Mouse (Mus musculus) layer of hippocampus, adult 8-10 months (tissue): ENCODE measurements around the gene Dnlz. TPM values are rescaled to one million over a fixed set of nuclear protein-coding genes. Genes with fewer than 3 reads are reported as not detected.

Experiments used
- DNase-seq, 2 experiments: peaks; one replicate each; pipeline ENCODE4 v3.0.0; 2022; ENCODE audit warnings: low spot score in 2 of 2
- total RNA-seq, 4 experiments: library from RNA; stranded (reverse); gene quantifications; 2 replicates each; pipeline ENCODE4 v1.2.4; 2022

Gene Dnlz
- total RNA-seq, 4 experiments from 2014 or later: 22.4 to 27.7 (median 24.8) TPM

DNA sequence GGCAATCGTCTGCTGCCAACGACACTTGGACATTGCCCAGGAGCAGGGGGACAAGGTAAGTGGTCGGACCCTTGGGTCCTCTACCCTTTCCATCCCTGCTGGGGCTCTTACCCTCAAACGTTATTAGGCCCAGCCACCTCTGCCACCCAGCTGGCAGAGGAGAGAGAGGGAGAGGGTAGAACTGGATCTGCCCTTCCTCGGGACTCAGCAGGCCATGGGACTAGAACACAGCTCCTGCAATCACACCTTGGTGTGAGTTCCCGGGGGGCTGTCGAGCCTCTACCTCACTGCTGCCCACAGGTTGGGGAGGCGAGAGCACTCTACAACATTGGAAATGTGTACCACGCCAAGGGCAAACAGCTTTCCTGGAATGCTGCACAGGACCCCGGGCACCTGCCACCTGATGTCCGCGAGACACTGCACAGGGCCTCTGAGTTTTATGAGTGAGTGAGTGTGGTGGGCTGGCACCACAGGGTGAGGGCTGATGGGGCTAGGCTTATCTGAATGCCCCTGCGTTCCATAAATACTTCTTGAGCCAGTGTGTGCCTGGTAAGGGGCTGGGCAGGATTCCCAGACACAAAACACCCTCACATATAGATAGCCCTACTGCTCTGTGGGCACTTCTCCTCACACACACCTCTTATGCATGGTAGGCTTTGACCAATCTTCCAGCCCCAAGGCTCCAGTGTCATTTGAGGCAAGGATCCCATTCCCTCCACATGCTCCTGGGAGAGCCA lies 28.2 kb downstream of the Dnlz start:
- no peak for DNase-seq

DNA sequence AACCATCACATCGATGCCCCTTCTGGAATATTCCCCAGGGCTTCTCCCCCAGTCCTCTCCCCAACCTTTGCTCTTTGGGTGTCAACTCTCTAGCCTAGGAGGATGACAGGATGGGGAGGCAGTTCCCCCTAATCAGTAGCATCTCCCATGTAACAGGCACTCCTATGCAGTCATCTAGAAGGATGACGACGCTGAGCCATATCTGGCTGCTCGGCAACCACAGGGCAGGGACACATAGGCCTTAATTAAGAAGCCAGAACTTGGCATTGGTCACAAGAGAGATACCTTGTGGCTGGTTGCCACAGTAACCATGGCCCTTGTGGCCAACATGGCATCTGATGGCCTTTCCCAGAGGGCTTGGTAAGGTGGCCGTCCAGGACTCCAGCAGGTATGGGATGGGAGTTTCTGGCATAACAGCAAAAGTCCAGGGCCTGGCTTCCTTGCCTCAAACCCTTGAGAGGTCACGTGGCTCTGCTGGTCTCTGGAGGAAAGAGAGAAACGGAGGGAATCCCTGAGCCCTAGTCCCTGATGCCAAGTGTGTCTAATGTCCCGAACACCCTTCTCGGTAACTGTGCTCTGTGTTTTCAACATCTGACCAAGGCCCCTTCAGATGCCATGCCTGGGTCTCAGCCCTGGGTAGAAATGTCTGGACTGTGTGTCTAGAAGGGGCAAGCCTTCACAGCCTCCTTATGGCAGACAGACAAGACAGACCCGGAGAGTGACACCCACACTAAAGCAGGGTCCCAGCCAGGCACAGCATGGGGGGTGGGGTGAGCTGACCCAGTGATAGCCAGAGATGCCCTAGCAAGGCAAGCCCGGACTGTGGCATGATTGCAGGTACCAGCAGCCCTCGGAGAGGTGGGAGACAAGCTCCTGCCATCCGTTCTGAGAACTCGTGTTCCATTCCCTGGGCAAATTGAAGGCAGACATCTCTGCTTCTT lies 31.4 kb downstream of the Dnlz start:
- DNase-seq: no peak

DNA sequence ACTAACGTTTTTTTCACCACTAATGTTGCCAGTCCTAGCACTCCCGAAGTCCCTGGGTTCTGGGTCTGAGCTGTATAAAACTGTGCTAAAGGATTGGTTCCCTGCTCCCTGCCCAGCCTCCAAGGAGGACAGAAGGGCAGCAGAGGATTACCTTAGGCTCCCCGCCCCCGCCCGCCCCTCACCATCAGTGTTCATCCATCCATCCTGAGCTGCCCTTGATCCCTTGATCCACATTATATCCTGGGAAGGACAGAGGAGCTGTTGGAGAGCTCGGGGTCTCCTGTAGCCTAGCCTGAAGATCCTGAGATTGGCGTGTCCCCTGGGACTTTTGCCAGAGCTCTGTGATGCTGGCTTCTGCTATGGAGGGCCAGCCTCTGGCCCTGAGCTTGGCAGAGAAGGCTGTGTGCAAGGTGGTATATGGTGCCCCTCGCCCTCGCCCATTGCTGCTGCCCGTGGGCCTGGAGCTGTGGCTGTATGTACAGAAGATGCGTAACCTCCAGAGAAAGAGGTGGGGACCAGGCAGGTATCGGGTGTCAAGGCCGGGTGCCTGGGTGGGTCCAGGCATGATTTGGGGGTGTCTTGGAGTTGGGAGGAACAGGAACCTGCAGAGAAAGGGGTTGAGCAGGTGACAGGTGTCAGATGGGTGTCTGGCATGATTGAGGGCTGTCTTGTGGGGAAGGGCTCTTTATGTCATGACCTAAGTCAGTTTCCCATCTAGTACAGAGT lies 32.2 kb downstream of the Dnlz start:
- DNase-seq: no peak

DNA sequence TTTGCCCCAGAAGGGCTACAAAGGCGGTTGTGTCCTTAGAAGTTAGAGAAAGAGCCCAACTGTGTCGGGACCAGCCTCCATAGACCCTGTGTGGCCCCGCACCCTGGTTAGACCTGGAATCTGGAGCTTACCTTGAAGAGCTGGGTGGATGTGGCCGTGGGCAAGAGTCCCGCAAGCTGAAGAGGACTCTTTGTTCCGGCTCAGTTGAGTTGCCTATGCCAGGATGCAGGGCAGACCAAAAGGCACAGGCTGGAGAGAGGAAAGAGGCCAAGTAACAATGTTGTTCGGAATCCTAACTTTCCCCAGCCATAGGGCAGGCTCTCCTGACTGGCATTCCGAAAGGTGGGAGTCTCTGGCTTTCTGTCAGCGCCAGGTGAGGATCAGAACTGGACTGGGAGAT lies 32.8 kb downstream of the Dnlz start:
- DNase-seq: no peak

DNA sequence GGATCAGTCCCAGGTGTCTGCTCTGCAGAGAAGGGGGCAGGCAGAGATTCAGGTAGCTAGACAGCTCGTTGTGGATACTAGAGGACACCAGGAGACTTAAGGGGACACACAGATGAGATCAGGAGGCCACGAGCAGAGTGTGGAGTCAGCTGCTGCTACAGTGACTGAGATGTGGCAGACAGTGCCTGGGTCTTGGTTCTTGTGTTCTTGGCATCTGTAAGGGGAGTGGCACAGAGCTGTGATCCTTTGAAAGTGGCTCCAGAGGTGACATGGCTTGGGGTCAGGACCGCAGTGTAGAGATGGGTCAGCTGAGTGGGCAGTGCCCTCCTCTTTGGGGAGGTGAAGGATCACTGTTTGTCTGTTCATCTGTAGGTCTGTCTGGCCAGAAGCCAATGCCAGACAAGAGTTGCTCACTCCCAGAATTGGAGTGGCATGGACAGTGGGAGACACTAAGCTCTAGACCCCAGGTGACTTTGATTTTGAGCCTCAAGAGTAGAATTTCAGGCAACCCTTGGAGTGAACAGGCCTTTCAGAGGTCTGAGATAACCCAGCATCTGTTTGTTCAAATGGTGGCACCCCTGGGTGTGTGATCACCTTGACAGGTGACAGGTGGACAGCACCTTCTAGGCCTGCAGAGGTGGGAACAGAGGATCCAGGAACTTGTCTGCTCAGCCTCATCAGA lies 33.8 kb downstream of the Dnlz start:
- no peak for DNase-seq

DNA sequence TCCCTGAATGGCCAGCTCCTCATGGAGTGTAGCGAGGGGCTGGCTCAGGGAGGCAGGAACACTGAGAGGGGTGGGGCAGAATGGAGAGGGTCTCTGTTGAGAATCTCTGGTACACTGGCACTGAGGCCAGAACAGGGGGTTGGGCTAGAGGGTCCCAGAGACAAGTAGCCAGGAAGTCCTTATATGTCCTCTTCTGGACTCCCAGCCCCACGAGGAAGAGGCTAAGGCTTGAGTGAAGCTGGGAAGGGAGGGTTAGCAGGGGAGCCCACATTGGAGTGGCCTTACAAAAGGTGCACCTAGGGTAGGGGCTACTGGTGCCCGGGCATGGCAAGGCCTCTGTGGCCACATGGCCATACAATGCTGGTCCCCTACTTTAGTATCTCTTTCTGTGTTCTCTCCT lies 34.5 kb downstream of the Dnlz start:
- no peak for DNase-seq

DNA sequence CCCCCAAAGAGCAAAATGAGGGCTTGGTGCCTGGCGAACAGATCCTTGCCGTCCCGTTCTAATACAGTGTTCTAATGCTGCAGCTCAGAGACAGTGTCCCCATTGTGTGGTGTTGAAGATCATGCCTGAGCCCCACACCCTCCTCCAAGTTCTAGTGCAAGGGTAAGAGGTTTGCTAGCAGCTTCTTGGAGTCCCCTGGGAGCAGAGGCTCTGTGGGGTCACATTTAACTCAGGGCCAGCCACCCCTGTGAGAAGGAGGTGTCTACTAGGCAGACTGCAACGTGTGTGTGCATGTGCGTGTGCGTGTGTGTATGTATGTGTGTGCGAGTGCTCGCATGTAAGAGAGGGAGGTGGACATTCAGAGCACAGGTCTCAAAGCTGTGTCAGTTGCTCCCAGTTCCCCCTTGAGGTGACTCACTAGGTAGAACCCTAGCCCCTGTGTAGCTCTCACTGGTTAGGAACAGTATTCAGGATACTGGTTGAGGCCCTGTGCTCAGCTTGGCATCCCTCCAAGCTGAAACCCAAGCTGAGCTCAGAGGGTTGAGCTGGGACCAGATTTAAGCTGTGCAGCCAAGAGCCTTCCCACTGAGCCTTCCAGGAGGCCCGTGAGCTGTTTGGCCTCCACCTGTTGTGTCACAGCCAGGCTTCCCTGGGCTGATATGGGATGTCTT lies 35.2 kb downstream of the Dnlz start:
- DNase-seq: no peak

DNA sequence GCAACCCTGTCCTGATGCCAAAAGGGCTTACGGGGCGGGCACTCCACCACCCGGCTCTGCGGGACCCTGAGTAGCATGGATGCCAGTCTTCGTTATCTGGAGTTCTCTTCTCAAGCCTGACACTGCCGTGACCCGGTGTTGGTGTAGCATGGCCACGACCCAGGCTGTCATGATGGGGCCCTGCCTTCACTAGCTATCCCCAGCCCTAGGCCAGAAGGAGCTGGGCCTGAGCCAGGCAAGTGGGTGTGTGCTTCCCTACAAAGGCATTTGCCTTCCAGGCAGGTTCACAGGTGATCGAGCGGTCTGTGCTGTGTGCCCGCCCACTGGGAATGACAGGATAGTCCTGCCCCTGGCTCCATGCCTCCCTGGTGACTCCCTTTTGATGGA lies 36.0 kb downstream of the Dnlz start:
- no peak for DNase-seq

DNA sequence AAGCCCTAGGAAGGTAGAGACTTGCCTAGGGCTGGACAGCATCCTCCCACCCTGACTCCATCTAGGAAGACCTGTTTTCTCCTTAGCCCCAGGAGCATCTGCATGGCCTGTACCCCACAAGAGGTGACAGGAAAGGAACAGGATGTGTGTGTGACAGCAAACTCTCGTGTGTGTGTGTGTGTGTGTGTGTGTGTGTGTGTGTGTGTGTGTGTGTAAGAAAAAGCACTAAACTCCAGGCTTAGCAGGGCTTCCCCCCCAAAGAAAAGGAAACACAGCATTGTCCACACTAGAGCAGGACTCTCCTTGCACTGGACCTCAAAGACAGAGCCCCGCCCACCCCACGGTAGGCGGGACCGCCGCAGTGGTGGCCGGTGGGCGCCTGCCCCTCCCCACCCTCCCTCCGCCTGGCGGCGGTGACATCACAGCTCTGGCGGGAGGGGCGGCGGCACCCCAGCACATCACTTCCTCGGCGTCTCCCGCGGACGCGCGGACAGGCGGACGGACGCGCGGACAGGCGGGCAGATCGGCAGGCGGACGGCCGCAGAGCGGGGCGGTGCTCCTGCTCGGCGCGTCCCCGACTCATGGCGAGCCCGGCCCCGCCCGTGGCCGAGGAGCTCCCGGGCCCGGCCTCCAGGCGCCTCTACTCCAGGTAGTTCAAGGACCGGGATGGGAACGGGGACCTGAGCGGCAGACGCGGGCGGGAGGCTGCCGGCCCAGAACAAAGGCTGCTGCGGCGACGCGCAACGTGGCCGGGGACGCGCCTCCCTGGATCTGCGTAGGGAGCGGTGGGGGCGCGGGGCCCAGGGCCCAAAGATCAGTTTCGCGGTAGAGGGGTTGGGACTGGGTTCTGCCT lies 36.6 kb downstream of the Dnlz start, which contains the start of gene Gpsm1:
TSS of gene Gpsm1 (plus strand) at position 444 of the 853 bp plus-strand sequence.
- DNase-seq: peak in 1 of 2 experiments; percentile 68

DNA sequence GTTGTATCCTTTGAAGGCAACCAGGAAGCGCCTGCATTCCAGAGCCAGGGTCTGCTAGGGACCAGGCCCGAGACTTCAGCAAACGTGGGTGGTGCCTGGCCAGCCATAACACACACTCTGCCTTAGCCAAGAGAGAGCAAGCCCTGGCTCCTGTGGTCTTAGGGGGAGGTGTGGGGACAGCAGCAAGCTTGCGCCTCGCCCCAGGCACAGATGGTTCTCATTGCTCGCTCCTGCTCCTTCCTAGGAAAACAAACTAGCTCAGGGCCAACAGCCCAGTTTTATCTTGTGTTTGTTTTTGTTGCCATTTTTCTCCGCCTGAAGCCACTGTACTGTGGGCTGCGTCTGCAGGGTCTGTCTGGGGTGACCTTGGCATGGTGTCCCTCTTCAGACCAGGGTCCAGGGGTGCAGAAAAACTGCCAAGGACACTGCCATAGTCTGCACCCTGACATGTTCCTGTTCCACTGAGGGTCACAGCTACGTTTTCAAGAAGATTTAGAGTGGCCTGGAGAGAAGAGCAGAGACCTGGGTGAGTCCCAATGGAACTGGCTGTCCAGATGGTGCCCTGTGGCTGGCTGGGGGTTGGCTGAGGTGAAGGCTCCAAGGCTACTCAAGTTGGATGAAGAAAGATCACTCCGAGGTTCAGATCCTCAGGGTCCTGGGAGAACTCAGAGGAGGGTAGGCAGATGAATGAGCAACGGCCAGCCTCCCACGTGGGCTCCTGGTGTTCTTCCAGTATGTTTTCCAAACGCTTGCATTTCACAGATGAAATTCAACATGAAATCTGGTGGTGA lies 37.4 kb downstream of the Dnlz start:
- no peak for DNase-seq

DNA sequence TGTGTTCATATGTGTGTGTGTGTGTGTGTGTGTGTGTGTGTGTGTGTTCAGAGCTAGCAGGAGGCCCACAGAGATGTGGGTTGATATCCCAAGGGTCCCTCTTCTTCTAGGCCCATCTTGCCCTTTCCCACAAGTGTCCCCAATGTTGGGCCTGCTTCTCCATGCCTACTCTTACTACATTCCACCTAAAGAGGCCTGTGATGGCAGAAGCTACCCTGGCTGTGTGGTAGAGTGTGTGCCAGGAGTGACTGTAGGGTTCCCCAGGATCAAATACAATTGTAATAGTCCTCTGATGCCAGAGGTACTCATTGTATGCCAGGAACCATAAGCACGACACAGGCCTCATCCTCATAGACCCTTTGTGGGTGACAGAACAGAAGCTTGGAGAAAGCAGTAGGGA lies 38.5 kb downstream of the Dnlz start:
- no peak for DNase-seq

DNA sequence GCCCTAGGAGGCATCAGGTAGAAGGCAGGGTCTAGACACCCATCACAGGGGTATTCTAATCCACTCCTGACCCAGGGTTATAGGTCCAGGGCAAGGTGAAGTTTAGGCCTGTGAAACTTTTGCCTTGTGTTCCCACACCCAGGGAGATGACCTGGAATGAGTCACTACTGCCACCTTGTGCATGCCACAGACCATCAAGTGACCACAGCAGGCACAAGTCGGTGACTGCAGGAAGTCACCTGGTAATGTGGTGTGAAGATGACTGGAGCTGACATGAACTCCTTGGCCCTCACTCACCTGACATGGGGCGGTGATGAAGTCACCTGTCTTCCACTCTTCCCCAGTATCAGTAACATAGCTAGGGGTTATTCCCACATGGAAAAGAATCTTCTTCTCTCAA lies 39.1 kb downstream of the Dnlz start:
- DNase-seq: no peak

DNA sequence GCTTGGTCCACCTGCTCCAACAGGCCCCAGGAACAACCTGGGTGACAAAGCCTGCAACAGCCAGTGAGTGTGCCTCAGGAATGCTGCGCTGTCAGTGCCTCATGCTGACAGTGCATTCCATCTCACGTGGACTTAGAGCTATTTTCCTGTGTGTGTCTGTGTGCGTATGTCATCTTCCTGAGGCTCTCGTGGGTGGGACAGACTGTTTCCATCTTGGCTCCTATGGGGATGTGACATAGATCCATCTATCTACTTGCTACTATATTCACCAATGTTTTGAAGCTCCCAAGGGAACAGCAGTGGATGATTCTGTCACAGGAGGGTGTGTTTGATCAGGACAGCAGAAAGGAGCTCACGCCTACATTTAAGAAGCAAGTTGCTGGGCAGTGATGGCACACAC lies 40.0 kb downstream of the Dnlz start:
- DNase-seq: no peak

DNA sequence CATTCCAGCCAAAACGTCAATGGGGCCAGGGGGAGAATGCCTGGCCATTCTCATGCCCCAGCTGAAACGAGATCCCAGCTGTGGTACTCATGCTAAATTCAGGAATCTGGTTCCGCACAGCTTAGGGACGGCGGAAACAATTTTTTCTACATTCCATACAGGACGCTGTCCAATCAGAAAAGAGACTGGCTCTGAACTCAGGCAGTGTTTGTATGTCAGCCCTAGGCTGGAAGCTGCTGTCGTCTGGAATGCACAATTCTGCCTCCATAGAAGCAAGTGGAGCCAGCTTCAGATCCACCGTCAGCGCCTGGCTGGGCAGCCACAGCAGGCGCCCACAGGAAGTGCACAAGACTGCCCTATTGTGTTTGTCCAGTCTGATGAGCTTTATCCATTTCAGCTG lies 42.2 kb downstream of the Dnlz start:
- DNase-seq: no peak

DNA sequence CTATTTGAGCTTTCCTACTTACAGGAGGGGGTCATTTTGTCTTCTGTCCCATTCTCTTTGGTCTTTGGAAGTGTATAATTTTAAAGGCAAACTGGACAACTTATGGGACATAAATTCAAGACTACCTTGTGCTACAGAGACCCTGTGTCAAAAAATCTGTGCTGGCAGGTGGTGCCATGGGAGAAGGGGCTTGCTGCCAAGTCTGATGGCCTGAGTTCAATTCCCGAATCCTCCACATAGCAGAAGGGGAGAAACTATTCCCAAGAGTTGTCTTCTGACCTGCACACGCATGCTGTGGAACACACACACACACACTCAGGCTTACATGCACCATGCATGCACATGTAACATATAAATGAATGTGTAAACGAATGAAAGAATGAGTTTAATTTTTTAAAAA lies 45.2 kb downstream of the Dnlz start:
- DNase-seq: no peak

DNA sequence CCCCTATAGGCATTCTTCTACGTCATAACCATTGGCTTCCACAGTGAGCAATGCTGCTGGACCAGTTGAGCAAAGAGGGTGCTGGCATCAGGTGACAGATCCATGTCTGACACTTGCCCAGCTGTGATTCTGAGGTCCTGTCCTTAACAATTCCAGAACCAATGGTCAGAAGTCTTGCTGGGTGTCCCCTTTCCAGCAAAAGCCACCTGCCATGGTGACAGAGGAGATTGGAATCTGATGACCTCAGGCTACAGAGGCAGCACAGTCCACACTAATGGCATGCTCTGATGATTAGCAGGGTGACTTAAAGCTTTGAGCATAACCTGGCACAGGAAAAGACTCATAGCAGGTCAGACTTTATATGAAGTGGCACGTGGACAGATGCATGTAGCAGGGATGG lies 46.4 kb downstream of the Dnlz start:
- DNase-seq: no peak

DNA sequence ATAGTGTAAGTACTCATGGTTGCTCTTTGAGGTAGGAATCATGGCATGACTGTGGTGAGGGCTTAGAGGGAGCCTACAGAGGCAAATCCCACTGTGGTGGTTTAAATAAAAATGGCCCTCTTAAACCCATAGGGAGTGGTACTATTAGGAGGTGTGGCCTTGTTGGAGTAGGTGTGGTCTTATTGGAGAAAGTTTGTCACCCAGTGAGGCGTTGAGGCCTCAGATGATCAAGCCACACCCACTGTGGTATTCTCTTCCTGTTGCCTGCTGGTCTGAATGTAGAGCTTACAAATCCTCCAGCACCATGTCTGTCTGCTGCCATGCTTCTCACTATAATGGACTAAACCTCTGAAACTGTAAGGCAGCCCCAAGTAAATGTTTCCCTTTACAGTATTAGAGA lies 47.2 kb downstream of the Dnlz start:
- no peak for DNase-seq

DNA sequence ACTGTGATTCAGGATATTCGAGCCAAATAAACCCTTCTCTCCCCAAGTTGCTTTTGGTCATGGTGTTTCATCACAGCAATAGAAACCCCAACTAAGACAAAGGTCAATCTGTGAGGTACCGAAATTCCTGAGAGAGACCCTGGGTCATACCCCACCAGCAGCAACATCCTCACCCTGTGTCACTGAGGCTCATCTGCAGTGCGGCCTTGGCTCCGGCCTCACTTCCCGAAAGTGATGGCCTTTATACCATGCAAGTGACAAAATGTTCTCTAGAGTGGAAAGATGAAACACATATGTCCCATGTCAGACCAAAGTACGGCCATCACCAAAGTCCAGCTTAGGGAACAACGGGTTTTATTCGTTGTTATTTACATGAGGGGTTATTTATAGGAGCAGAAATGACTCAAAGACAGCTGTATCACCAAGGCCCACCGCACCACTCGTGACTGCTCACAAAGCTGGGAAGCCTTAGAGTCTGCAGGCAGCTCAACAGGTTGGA lies 49.9 kb downstream of the Dnlz start:
- no peak for DNase-seq

DNA sequence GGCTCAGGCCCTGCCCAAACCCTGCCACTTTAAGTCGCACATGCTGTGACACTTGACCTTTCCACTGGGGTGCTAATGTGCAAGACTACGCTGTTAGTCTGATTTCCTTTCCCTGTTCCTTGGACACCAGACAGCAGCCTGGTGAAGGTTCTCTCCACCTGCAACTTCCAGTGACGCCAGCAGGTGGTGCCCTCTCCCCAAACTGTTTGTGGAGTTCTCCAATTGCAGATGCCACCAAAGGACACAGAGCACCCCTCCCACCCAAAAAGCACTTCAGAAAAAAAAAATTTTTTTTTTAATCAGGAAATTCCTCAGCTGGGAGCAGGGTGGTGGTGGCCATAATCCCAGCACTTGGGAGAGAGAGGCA lies 51.1 kb downstream of the Dnlz start:
- peak; percentile 84 to 92 for DNase-seq
